Mouse (Mus musculus) thymus, adult 2 months (tissue): Measurements from ENCODE around the gene Lrrc4c. TPM values are rescaled to one million over a fixed set of nuclear protein-coding genes. Genes with fewer than 3 reads are reported as not detected.

Source experiments
- DNase-seq: peaks from one replicate; pipeline ENCODE4 v3.0.0; 2021
- H3K27ac ChIP-seq: fragments of 200-500 bp; 2 replicates; pipeline ENCODE4 v1.5.1; 2012; ENCODE audit warnings: low read length, control low read depth; ENCODE audit not compliant: control insufficient read depth, insufficient read depth
- H3K27me3 ChIP-seq: fragments of 200-500 bp; 2 replicates; pipeline ENCODE4 v1.6.1; 2012; ENCODE audit warnings: mild to moderate bottlenecking, low read length, moderate library complexity, mixed read lengths; ENCODE audit not compliant: control insufficient read depth, insufficient read depth
- H3K36me3 ChIP-seq: fragments of 200-500 bp; 2 replicates; pipeline ENCODE4 v1.6.1; 2012; ENCODE audit warnings: mild to moderate bottlenecking, low read length, moderate library complexity; ENCODE audit not compliant: control insufficient read depth, insufficient read depth
- H3K4me1 ChIP-seq: fragments of 200-500 bp; replicated peaks from 2 replicates; pipeline ENCODE4 v1.6.1; 2012; ENCODE audit warnings: low read length; ENCODE audit not compliant: control insufficient read depth, insufficient read depth
- H3K4me3 ChIP-seq: fragments of 200-500 bp; 2 replicates; pipeline ENCODE4 v1.5.1; 2012; ENCODE audit warnings: mild to moderate bottlenecking, low read length, control low read depth, moderate library complexity; ENCODE audit not compliant: control insufficient read depth, insufficient read depth
- CTCF ChIP-seq: fragments of 200-500 bp; IDR thresholded peaks from 2 replicates; pipeline ENCODE4 v1.5.1; 2012; ENCODE audit warnings: mild to moderate bottlenecking, control low read depth, low read length, moderate library complexity, borderline replicate concordance; ENCODE audit not compliant: control insufficient read depth, poor library complexity, insufficient read depth; ENCODE audit errors: extremely low read depth
- POLR2A ChIP-seq: fragments of 200-500 bp; IDR thresholded peaks from 2 replicates; pipeline ENCODE4 v1.6.1; 2012; ENCODE audit warnings: mild to moderate bottlenecking, low read length, control low read depth, moderate library complexity; ENCODE audit not compliant: control insufficient read depth, poor library complexity, insufficient read depth; ENCODE audit errors: extremely low read depth
- WGBS: fragments of 180-500 bp; shearing (Covaris S2); methylation state at CpG from one replicate; pipeline ENCODE4 v1.1.7; 2018; 5-methylcytosine and 5-hydroxymethylcytosine counted together
- polyA plus RNA-seq: library from polyadenylated mRNA; depleted of rRNA; stranded (reverse); fragments of >200 nt; gene quantifications from 2 replicates; pipeline ENCODE4 v1.2.3, GENCODE M21; 2012

Lrrc4c gene
- polyA plus RNA-seq, 1 experiment, result 0.18 TPM

GRCm38 (mm10) chr2:97178399-97178798 is 860.4 kb downstream of the Lrrc4c start:
- DNase-seq, result no peak
- Histone ChIP-seq H3K27me3 (no peaks in the 10 kb centered on the region), H3K4me1 (no peaks in the 10 kb centered on the region), H3K27ac (no peak overlapping the region), H3K4me3 (no peak overlapping the region), H3K36me3 (no peaks in the 10 kb centered on the region)
- WGBS, result 87% methylated on average over 4 of the region's 4 CpGs
- no peak for TF ChIP-seq CTCF
- no peak for TF ChIP-seq POLR2A

GRCm38 (mm10) chr2:97196968-97197606 is 879.1 kb downstream of the Lrrc4c start:
- 83% methylated on average over 4 of the region's 4 CpGs for WGBS
- TF ChIP-seq POLR2A (no peak), CTCF (no peak)
- H3K27ac ChIP-seq, result no peak overlapping the region
- no peaks in the 10 kb centered on the region for H3K36me3 ChIP-seq
- H3K4me3 ChIP-seq, result no peak overlapping the region
- no peak for DNase-seq
- no peaks in the 10 kb centered on the region for H3K4me1 ChIP-seq
- H3K27me3 ChIP-seq, result no peaks in the 10 kb centered on the region

GRCm38 (mm10) chr2:97232966-97233365 is 915.0 kb downstream of the Lrrc4c start:
- H3K27me3 ChIP-seq, result no peaks in the 10 kb centered on the region
- DNase-seq, result no peak
- H3K4me3 ChIP-seq, result no peak overlapping the region
- no peak overlapping the region for H3K27ac ChIP-seq
- 72% methylated on average over 3 of the region's 3 CpGs for WGBS
- TF ChIP-seq POLR2A (no peak), CTCF (no peak)
- no peaks in the 10 kb centered on the region for H3K36me3 ChIP-seq
- no peaks in the 10 kb centered on the region for H3K4me1 ChIP-seq

- no peaks in the 10 kb centered on the region for H3K27me3 ChIP-seq
These were observed 916.1 kb downstream of the Lrrc4c start for GRCm38 (mm10) chr2:97234074-97234473.

GRCm38 (mm10) chr2:97274651-97275050 is 956.7 kb downstream of the Lrrc4c start:
- H3K27ac ChIP-seq, result no peak overlapping the region
- no peak overlapping the region for H3K4me3 ChIP-seq
- H3K27me3 ChIP-seq, result no peaks in the 10 kb centered on the region
- no peaks in the 10 kb centered on the region for H3K36me3 ChIP-seq
- no peaks in the 10 kb centered on the region for H3K4me1 ChIP-seq
- 62% methylated on average over 2 of the region's 2 CpGs for WGBS
- DNase-seq, result no peak
- no peak for TF ChIP-seq POLR2A
- TF ChIP-seq CTCF, result no peak

More at GRCm38 (mm10) chr2:97234074-97234473, 916.1 kb downstream of the Lrrc4c start:
- Histone ChIP-seq H3K4me1 (no peaks in the 10 kb centered on the region), H3K36me3 (no peaks in the 10 kb centered on the region), H3K27ac (no peak overlapping the region), H3K4me3 (no peak overlapping the region)
- no peak for DNase-seq
- TF ChIP-seq CTCF, result no peak
- TF ChIP-seq POLR2A, result no peak
- WGBS, result 85% methylated on average over 1 of the region's 1 CpGs

- Histone ChIP-seq H3K27ac (no peak overlapping the region), H3K4me3 (no peak overlapping the region), H3K36me3 (no peaks in the 10 kb centered on the region), H3K27me3 (no peaks in the 10 kb centered on the region), H3K4me1 (no peaks in the 10 kb centered on the region)
- TF ChIP-seq POLR2A (no peak), CTCF (no peak)
- no peak for DNase-seq
These were observed 967.0 kb downstream of the Lrrc4c start for GRCm38 (mm10) chr2:97284986-97285385.

- Histone ChIP-seq H3K27me3 (no peaks in the 10 kb centered on the region), H3K27ac (no peak overlapping the region), H3K4me1 (no peaks in the 10 kb centered on the region), H3K4me3 (no peak overlapping the region), H3K36me3 (no peaks in the 10 kb centered on the region)
- TF ChIP-seq POLR2A, result no peak
- TF ChIP-seq CTCF, result no peak
- 90% methylated on average over 3 of the region's 3 CpGs for WGBS
- DNase-seq, result no peak
These were observed 976.2 kb downstream of the Lrrc4c start for GRCm38 (mm10) chr2:97294216-97294615.
